24 mouse cellular contexts compared by ENCODE assay signal in the genomic region with DNA sequence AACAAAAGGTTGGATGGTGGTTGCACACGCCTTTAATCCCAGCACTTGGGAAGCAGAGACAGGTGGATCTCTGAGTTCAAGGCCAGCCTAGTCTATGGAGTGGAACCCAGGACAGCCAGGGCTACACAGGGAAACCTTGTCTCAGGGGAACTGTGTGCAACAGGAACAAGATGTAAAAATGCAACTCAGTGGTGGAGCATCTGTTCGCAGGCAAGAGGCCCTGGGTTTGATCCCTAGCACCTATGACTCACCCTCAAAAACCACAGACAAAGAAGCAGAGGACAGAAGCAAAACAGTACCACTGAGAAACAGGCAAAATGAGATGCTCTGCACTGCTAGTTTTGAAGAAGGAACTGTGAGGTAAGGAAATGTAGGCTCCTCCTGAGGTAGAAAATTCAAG. TPM values are rescaled to one million over a fixed set of nuclear protein-coding genes. Genes with fewer than 3 reads are reported as not detected.
A peak's percentile ranks its signal among the peaks of the same experiment; 100 is the strongest.
DNase-seq lines count a peak whose midpoint lies in the region; ATAC-seq and TF ChIP-seq lines count a peak whose summit lies in the region.
"Had no signal": no experiment of that assay in that cellular context is flagged by ENCODE, and none has a peak within 500 bp of the region (broad histone marks: within the 10 kb centered on the region; RNA-seq: fewer than 3 reads in every experiment).

No protein-coding gene starts in this region.

- no peak overlapping the region for H3K9ac ChIP-seq in CH12.LX (ENCODE audit: insufficient read depth, low read depth)
- no peak overlapping the region for H3K9ac ChIP-seq in midbrain, embryonic 13.5 days (replicated peaks)
- H3K9ac ChIP-seq: forebrain, embryonic 13.5 days; forebrain, postnatal 0 days; heart, embryonic 13.5 days; hindbrain, embryonic 12.5 days; intestine, embryonic 15.5 days had no signal

- WGBS in midbrain, embryonic 13.5 days: 93% methylated on average over 2 of the region's 2 CpGs

- H3K9me3 ChIP-seq in CH12.LX (replicated peaks; ENCODE audit: low read length): peaks cover 5% of the 10 kb centered on the region
- no peaks in the 10 kb centered on the region for H3K9me3 ChIP-seq in midbrain, embryonic 13.5 days
- H3K9me3 ChIP-seq: embryonic facial prominence, embryonic 10.5 days; forebrain, embryonic 13.5 days; heart, embryonic 13.5 days; hindbrain, embryonic 12.5 days; intestine, embryonic 15.5 days had no signal

- no peak for TF ChIP-seq RAD21 in CH12.LX (IDR thresholded peaks at IDR 0.05; ENCODE audit: low read depth, low read length)

- peaks cover 6 to 28% of the 10 kb centered on the region in 2 experiments for H3K4me1 ChIP-seq in CH12.LX (ENCODE audit: control insufficient read depth in 1 of 2, insufficient read depth in 2 of 2)
- H3K4me1 ChIP-seq in midbrain, embryonic 13.5 days (replicated peaks): peaks cover 10% of the 10 kb centered on the region
- H3K4me1 ChIP-seq: intestine, embryonic 15.5 days had no signal

- H3K27ac ChIP-seq in CH12.LX (ENCODE audit: insufficient read depth, low read depth): no peak overlapping the region
- no peak overlapping the region for H3K27ac ChIP-seq in midbrain, embryonic 13.5 days
- H3K27ac ChIP-seq: embryonic facial prominence, embryonic 10.5 days; forebrain, embryonic 13.5 days; heart, embryonic 13.5 days; hindbrain, embryonic 12.5 days; hindbrain, postnatal 0 days; intestine, embryonic 15.5 days had no signal

- TF ChIP-seq CTCF in CH12.LX (conservative IDR thresholded peaks at IDR 0.05 in 1 of 2, IDR thresholded peaks at IDR 0.05 in 1 of 2; ENCODE audit: low read depth in 2 of 2, low read length in 2 of 2): no peak

- H3K4me3 ChIP-seq in CH12.LX (replicated peaks in 1 of 3; ENCODE audit: low read depth in 2 of 3, low read length in 2 of 3, poor library complexity in 1 of 3): no peak overlapping the region
- no peak overlapping the region for H3K4me3 ChIP-seq in midbrain, embryonic 13.5 days (replicated peaks)
- H3K4me3 ChIP-seq: embryonic facial prominence, embryonic 10.5 days; forebrain, embryonic 13.5 days; heart, embryonic 13.5 days; hindbrain, embryonic 12.5 days; intestine, embryonic 15.5 days had no signal

- ATAC-seq in midbrain, embryonic 13.5 days: no peak
- ATAC-seq: activated CD4-positive, CD25-positive, alpha-beta regulatory T cell, adult 4 months; forebrain, embryonic 13.5 days; forebrain, postnatal 0 days; hindbrain, postnatal 0 days; intestine, embryonic 15.5 days; Patski had no signal

- TF ChIP-seq EP300 in CH12.LX (IDR thresholded peaks at IDR 0.05; ENCODE audit: low read length): peak; percentile 94

- H3K36me3 ChIP-seq in CH12.LX (replicated peaks in 1 of 2; ENCODE audit: control insufficient read depth in 1 of 2, insufficient read depth in 1 of 2, low read length in 1 of 2): peaks cover 19 to 56% of the 10 kb centered on the region in 2 experiments
- H3K36me3 ChIP-seq in midbrain, embryonic 13.5 days: peaks cover 44% of the 10 kb centered on the region

- no peaks in the 10 kb centered on the region for H3K27me3 ChIP-seq in CH12.LX (replicated peaks)
- no peaks in the 10 kb centered on the region for H3K27me3 ChIP-seq in midbrain, embryonic 13.5 days
- H3K27me3 ChIP-seq: forebrain, embryonic 13.5 days; heart, embryonic 13.5 days; hindbrain, embryonic 12.5 days; intestine, embryonic 15.5 days; Patski had no signal

- peaks cover 6% of the 10 kb centered on the region for H3K79me2 ChIP-seq in CH12.LX (replicated peaks; ENCODE audit: control insufficient read depth, extremely low read depth, insufficient read depth, poor library complexity, severe bottlenecking)

- DNase-seq in heart, adult 11 months: peak; percentile 57
- DNase-seq in heart, adult 18-20 months: no peak
- DNase-seq in CH12.LX (ENCODE audit: extremely low read depth): peak; percentile 88
- peak; percentile 34 for DNase-seq in induced T-regulatory cell, adult 2 months (ENCODE audit: low read depth)
- DNase-seq in yolk sac, embryonic 10.5 days (ENCODE audit: low spot score): no peak
- DNase-seq in layer of hippocampus, postnatal 36 days: no peak
- DNase-seq: adrenal gland, postnatal 25 days; B cell, adult 2 months; cerebellum, adult 18-20 months; cerebellum, adult 9-11 months; cerebellum, postnatal 36 days; forebrain, postnatal 0 days; gastrocnemius, postnatal 14 days; heart, postnatal 36 days; kidney, adult 2 months had no signal

- in situ Hi-C loops in CH12.LX (cut with MboI; ENCODE audit: low pct_ligation_motif_present, low pct_unique_long_range_greater_than_20kb, low sequenced_read_pairs): loop anchor here (5.0 kb wide), 1 partner anchor 66 kb away; no protein-coding TSS in a partner anchor

- no peak overlapping the region for H3K4me2 ChIP-seq in CH12.LX (ENCODE audit: insufficient read depth, low read depth, poor library complexity, severe bottlenecking)
- no peak overlapping the region for H3K4me2 ChIP-seq in midbrain, embryonic 13.5 days (replicated peaks)
- H3K4me2 ChIP-seq: forebrain, embryonic 13.5 days; heart, embryonic 13.5 days; hindbrain, embryonic 12.5 days; intestine, embryonic 15.5 days had no signal

- TF ChIP-seq POLR2A in CH12.LX (IDR thresholded peaks at IDR 0.05; ENCODE audit: low read depth, low read length): no peak

- dilution Hi-C loops in CH12.LX (cut with MboI; ENCODE audit: extremely low pct_ligation_motif_present, extremely low pct_unique_long_range_greater_than_20kb, low sequenced_read_pairs): no loop called here

TF ChIP-seq in CH12.LX, 34 proteins besides CTCF, POLR2A, EP300 and RAD21 (continues in another document):
- TF ChIP-seq SMC3 (IDR thresholded peaks at IDR 0.05; ENCODE audit: low read depth, low read length) (0 out of 2 replicates have a peak, but pooled peaks have one; percentile 6), MAZ (IDR thresholded peaks at IDR 0.05; ENCODE audit: low read depth, low read length) (peak; percentile 46; the same call in 1 of the 2 replicates), JUN (IDR thresholded peaks at IDR 0.05; ENCODE audit: insufficient read depth, low read depth, low read length) (peak; percentile 84), USF2 (conservative IDR thresholded peaks at IDR 0.05; ENCODE audit: low read depth, low read length) (no peak), MAFK (IDR thresholded peaks at IDR 0.05; ENCODE audit: insufficient replicate concordance, low read length) (0 out of 2 replicates have a peak, but pooled peaks have one; percentile 61), TCF12 (IDR thresholded peaks at IDR 0.05; ENCODE audit: low read depth, low read length) (peak; percentile 87), PAX5 (IDR thresholded peaks at IDR 0.05; ENCODE audit: low read length) (no peak), USF1 (IDR thresholded peaks at IDR 0.05; ENCODE audit: low read depth, low read length) (no peak), SIN3A (IDR thresholded peaks at IDR 0.05; ENCODE audit: low read length) (peak; percentile 60), RCOR1 (conservative IDR thresholded peaks at IDR 0.05; ENCODE audit: low read depth, low read length) (peak; percentile 91), ZNF384 (IDR thresholded peaks at IDR 0.05; ENCODE audit: low read depth, low read length) (no peak), IRF4 (IDR thresholded peaks at IDR 0.05; ENCODE audit: low read depth, low read length) (peak; percentile 86), ZKSCAN1 (IDR thresholded peaks at IDR 0.05; ENCODE audit: borderline replicate concordance, low read depth, low read length) (no peak), ZMIZ1 (IDR thresholded peaks at IDR 0.05; ENCODE audit: low read depth, low read length) (peak; percentile 24; the same call in 1 of the 2 replicates), MAX (IDR thresholded peaks at IDR 0.05; ENCODE audit: low read length) (peak; percentile 35; the same call in 1 of the 2 replicates), POLR2AphosphoS2 (IDR thresholded peaks at IDR 0.05; ENCODE audit: low read depth, low read length) (no peak), TBP (conservative IDR thresholded peaks at IDR 0.05; ENCODE audit: low read depth, low read length) (no peak), GABPA (IDR thresholded peaks at IDR 0.05; ENCODE audit: insufficient replicate concordance, low read depth, low read length) (no peak), MEF2A (IDR thresholded peaks at IDR 0.05; ENCODE audit: borderline replicate concordance, low read depth, low read length) (peak; percentile 73), NELFE (IDR thresholded peaks at IDR 0.05; ENCODE audit: low read depth, low read length) (no peak), BHLHE40 (IDR thresholded peaks at IDR 0.05; ENCODE audit: low read depth, low read length) (peak; percentile 65), ZC3H11A (IDR thresholded peaks at IDR 0.05; ENCODE audit: low read depth, low read length) (no peak), NRF1 (IDR thresholded peaks at IDR 0.05; ENCODE audit: low read depth, low read length) (no peak), KAT2A (IDR thresholded peaks at IDR 0.05; ENCODE audit: insufficient replicate concordance, low read length) (0 out of 2 replicates have a peak, but pooled peaks have one; percentile 62), CHD2 (IDR thresholded peaks at IDR 0.05; ENCODE audit: low read length) (peak; percentile 61), CHD1 (IDR thresholded peaks at IDR 0.05; ENCODE audit: low read depth, low read length) (no peak), JUND (conservative IDR thresholded peaks at IDR 0.05; ENCODE audit: low read depth, low read length) (peak; percentile 87)

RNA-seq across cellular contexts. Expression of gene Apaf1, which starts 5.9 kb away (rescaled TPM):
- 1 to 10 TPM; 5.6 to 6.5 TPM for total RNA-seq in heart, adult 18-20 months (2021)
- total RNA-seq in CH12.LX (2012; rRNA removed): 17.6 and 22.1 TPM in 2 replicates
- 27.3 and 29.6 TPM in 2 replicates for total RNA-seq in CH12.LX (2014; rRNA removed)
- 16.0 and 18.2 TPM in 2 replicates for polyA plus RNA-seq in CH12.LX (2012; ENCODE audit: insufficient read length, low read depth)
- total RNA-seq in layer of hippocampus, postnatal 36 days (2021): 10 to 100 TPM; 14.0 to 15.6 TPM
- polyA plus RNA-seq in midbrain, embryonic 13.5 days (2015; fragmentation: Nextera tagmentation; extraction: Ambion mirVana): 17.3 and 20.1 TPM in 2 replicates

RNA-seq across cellular contexts. Expression of gene Ikbip, which starts 6.1 kb away (rescaled TPM):
- total RNA-seq in heart, adult 18-20 months (2021): 10 to 100 TPM; 18.4 to 20.9 TPM
- total RNA-seq in CH12.LX (2012; rRNA removed) (6.2 and 7.2 TPM in 2 replicates), CH12.LX (2014; rRNA removed) (4.7 and 6.0 TPM in 2 replicates)
- polyA plus RNA-seq in CH12.LX (2012; ENCODE audit: insufficient read length, low read depth): 2.1 and 2.5 TPM in 2 replicates
- total RNA-seq in layer of hippocampus, postnatal 36 days (2021): 10 to 100 TPM; 16.7 to 17.9 TPM
- polyA plus RNA-seq in midbrain, embryonic 13.5 days (2015; fragmentation: Nextera tagmentation; extraction: Ambion mirVana): 15.9 and 18.7 TPM in 2 replicates

RNA-seq across cellular contexts. Expression of gene Slc25a3, which starts 47.2 kb away (rescaled TPM):
- total RNA-seq in heart, adult 18-20 months (2021): 1,000 to 10,000 TPM; 2,644 to 2,919 TPM
- 428 and 431 TPM in 2 replicates for total RNA-seq in CH12.LX (2012; rRNA removed)
- total RNA-seq in CH12.LX (2014; rRNA removed): 509 and 560 TPM in 2 replicates
- polyA plus RNA-seq in CH12.LX (2012; ENCODE audit: insufficient read length, low read depth): 670 and 792 TPM in 2 replicates
- 100 to 1,000 TPM; 499 to 538 TPM for total RNA-seq in layer of hippocampus, postnatal 36 days (2021)
- polyA plus RNA-seq in midbrain, embryonic 13.5 days (2015; fragmentation: Nextera tagmentation; extraction: Ambion mirVana): 469 and 478 TPM in 2 replicates

Comparison
In these comparisons a context has a peak if more than half of its experiments do, and no peak if none do; other contexts are left out.
1. DNase-seq: peak in heart, adult 11 months (single experiment), CH12.LX (single experiment) and induced T-regulatory cell, adult 2 months (single experiment); none in heart, adult 18-20 months (0 of 2), yolk sac, embryonic 10.5 days (single experiment) and layer of hippocampus, postnatal 36 days (0 of 2).
2. RNA of gene Slc25a3, which starts 47.2 kb away (total RNA-seq): 2,644 to 2,919 TPM in heart, adult 18-20 months; 499 to 538 TPM in layer of hippocampus, postnatal 36 days and 428 to 560 TPM in CH12.LX; every median in the first group is over 4 times any median in the second.